Mouse (Mus musculus) retina, postnatal 1 day (tissue): Measurements from ENCODE around the gene Olfr1220.

ENCODE experiments used
- DNase-seq: peaks from one replicate; pipeline ENCODE4 v3.0.0-alpha.2; 2012

Olfr1220 gene

DNA sequence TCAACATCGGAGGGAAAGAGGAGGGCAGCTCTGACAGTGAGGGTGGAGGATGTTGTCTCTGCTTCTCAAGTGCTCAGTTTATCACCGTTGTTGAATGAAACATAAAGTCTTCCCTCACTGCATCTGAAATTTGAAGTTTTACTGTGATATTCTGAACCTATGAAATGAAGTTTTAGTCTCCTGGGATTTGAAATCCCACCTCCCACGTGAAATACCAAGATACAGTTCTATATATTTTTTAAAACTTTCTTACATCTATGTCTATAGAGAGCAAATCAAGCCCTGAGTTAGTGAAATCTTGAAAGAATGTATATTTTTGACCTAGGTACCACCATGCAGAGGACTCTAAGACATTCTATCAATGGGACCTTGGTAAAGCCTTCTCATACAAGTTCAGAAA is at the start of gene Olfr1220:
Gene Olfr1220 (minus strand): TSS at position 101 of the 400 bp plus-strand sequence.
- no peak for DNase-seq

- no peak for DNase-seq
These were observed 44.8 kb upstream of the Olfr1220 start, which contains the start of gene Olfr1223 for GRCm38 (mm10) chr2:89151460-89151859. Gene Olfr1223 (minus strand): TSS chr2:89151560.

GRCm38 (mm10) chr2:89132954-89133353 is 26.3 kb upstream of the Olfr1220 start, which contains the start of gene Olfr1222:
Gene Olfr1222 (minus strand): TSS chr2:89133054.
- no peak for DNase-seq

- no peak for DNase-seq
These were observed 10.5 kb upstream of the Olfr1220 start, which contains the start of gene Olfr1221 for GRCm38 (mm10) chr2:89117183-89117582. Gene Olfr1221 (minus strand): TSS chr2:89117283.

DNA sequence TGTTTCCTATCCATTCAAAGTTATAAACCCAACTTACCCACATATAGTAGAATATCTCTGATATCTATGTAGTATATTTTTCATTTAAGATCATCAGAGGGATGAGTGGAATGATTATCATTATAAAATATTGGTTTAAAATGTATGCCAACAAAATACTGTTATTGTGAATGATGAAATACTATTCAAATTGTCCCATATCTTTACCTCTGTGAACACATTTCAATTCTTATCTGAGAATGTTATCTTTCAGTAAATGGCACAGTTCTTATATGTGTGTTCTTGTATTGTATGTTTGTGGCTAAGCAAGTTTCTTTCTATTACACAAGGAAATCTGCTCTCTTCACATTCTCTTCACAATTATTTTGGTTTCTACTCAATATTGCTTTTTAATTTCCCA is 984 bp downstream of the Olfr1220 start:
- DNase-seq = no peak

GRCm38 (mm10) chr2:89093848-89094247 is 12.8 kb downstream of the Olfr1220 start:
- DNase-seq = no peak

- DNase-seq = no peak
These were observed 23.2 kb downstream of the Olfr1220 start, which contains the start of gene Olfr1219 for GRCm38 (mm10) chr2:89083413-89083812. Gene Olfr1219 (minus strand): TSS chr2:89083513.

DNA sequence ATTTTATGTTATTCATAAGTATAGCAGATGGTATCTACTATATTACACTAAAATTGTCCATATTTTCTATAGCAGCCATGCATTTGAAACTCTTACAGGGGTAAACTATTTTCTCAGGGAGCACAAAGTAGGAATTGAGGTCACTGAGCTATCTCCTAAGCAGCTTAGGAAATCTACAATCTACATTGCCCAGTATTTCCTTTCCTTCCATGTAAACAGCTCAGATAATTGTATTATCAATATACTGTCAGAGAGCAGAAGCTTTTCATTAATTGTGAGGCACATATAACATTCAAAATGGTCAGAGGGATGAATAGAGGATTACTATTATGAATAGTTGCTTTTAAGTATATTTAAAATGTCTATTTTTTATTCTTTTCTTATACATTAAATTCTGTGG is 25.1 kb downstream of the Olfr1220 start:
- DNase-seq = no peak

- no peak for DNase-seq
These were observed 45.5 kb downstream of the Olfr1220 start, which contains the start of gene Olfr1218 for GRCm38 (mm10) chr2:89061087-89061486. Gene Olfr1218 (minus strand): TSS chr2:89061187.
